Mouse (Mus musculus): Measurements from ENCODE around the gene Ank3. TPM values are rescaled to one million over a fixed set of nuclear protein-coding genes. Genes with fewer than 3 reads are reported as not detected.

The Ank3 gene
- polyA plus RNA-seq, 2 experiments, result 3.1 to 5.3 TPM

GRCm38 (mm10) chr10:69870947-69871346 is 472.4 kb downstream of the Ank3 start:
- H3K36me3 ChIP-seq (replicated peaks; ENCODE audit: control insufficient read depth, insufficient read depth, low read depth), result no peaks in the 10 kb centered on the region
- no peak for ATAC-seq (ENCODE audit: insufficient read depth)
- no peaks in the 10 kb centered on the region for H3K4me1 ChIP-seq (replicated peaks; ENCODE audit: control insufficient read depth in 2 of 2, insufficient read depth in 2 of 2, low read length in 1 of 2)
- H3K4me3 ChIP-seq (ENCODE audit: insufficient read depth in 1 of 2, low read depth in 2 of 2, low read length in 2 of 2), result no peak overlapping the region
- no peak for DNase-seq (ENCODE audit: low read depth in 3 of 3, low spot score in 3 of 3)
- no peak overlapping the region for H3K27ac ChIP-seq
- H3K27me3 ChIP-seq (ENCODE audit: control insufficient read depth, insufficient read depth, low read length), result no peaks in the 10 kb centered on the region
- TF ChIP-seq EP300 (IDR thresholded peaks at IDR 0.05; ENCODE audit: low read depth) (no peak), CTCF (IDR thresholded peaks at IDR 0.05; ENCODE audit: low read depth) (no peak)
- H3K4me2 ChIP-seq (ENCODE audit: low read depth), result no peak overlapping the region
- WGBS (ENCODE audit: insufficient replicate concordance), result 80% methylated on average over 14 of the region's 14 CpGs
- no peak overlapping the region for H3K9ac ChIP-seq (replicated peaks)
- no peaks in the 10 kb centered on the region for H3K9me3 ChIP-seq (ENCODE audit: control insufficient read depth, low read length)

GRCm38 (mm10) chr10:69872182-69872741 is 473.7 kb downstream of the Ank3 start:
- ATAC-seq (ENCODE audit: insufficient read depth), result no peak
- H3K36me3 ChIP-seq (replicated peaks; ENCODE audit: control insufficient read depth, insufficient read depth, low read depth), result no peaks in the 10 kb centered on the region
- no peaks in the 10 kb centered on the region for H3K4me1 ChIP-seq (replicated peaks; ENCODE audit: control insufficient read depth in 2 of 2, insufficient read depth in 2 of 2, low read length in 1 of 2)
- no peaks in the 10 kb centered on the region for H3K27me3 ChIP-seq (ENCODE audit: control insufficient read depth, insufficient read depth, low read length)
- H3K4me3 ChIP-seq (ENCODE audit: insufficient read depth in 1 of 2, low read depth in 2 of 2, low read length in 2 of 2), result no peak overlapping the region
- H3K4me2 ChIP-seq (ENCODE audit: low read depth), result no peak overlapping the region
- H3K9me3 ChIP-seq (ENCODE audit: control insufficient read depth, low read length), result no peaks in the 10 kb centered on the region
- 54% methylated on average over 10 of the region's 10 CpGs for WGBS (ENCODE audit: insufficient replicate concordance)
- H3K9ac ChIP-seq (replicated peaks), result no peak overlapping the region
- no peak for DNase-seq (ENCODE audit: low read depth in 3 of 3, low spot score in 3 of 3)
- TF ChIP-seq EP300 (IDR thresholded peaks at IDR 0.05; ENCODE audit: low read depth), result no peak
- TF ChIP-seq CTCF (IDR thresholded peaks at IDR 0.05; ENCODE audit: low read depth), result no peak
- H3K27ac ChIP-seq, result no peak overlapping the region

DNA sequence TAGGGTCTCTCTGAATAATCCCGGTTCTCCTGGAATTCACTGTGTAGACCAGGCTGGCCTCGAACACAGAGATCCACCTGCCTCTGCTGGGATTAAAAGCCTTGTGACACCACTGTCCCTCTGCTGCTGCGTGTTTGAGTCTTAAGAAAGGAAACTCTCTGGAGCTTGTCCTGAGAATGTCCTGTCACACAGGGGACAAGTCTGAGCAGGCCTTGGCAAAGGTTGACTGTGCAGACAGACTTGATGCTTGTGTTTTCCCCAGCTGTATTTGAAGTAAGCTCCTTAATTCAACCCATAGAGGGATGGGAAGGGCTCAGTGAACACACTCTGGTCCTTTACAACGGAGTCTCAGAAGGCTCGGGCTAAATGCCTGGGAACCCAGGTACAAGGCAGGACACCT is 474.3 kb downstream of the Ank3 start:
- Histone ChIP-seq H3K27ac (no peak overlapping the region), H3K9me3 (ENCODE audit: control insufficient read depth, low read length) (no peaks in the 10 kb centered on the region), H3K9ac (replicated peaks) (no peak overlapping the region), H3K4me2 (ENCODE audit: low read depth) (no peak overlapping the region), H3K27me3 (ENCODE audit: control insufficient read depth, insufficient read depth, low read length) (no peaks in the 10 kb centered on the region), H3K4me1 (replicated peaks; ENCODE audit: control insufficient read depth in 2 of 2, insufficient read depth in 2 of 2, low read length in 1 of 2) (no peaks in the 10 kb centered on the region), H3K36me3 (replicated peaks; ENCODE audit: control insufficient read depth, insufficient read depth, low read depth) (no peaks in the 10 kb centered on the region), H3K4me3 (ENCODE audit: insufficient read depth in 1 of 2, low read depth in 2 of 2, low read length in 2 of 2) (no peak overlapping the region)
- DNase-seq (ENCODE audit: low read depth in 3 of 3, low spot score in 3 of 3) (no peak), ATAC-seq (ENCODE audit: insufficient read depth) (no peak)
- TF ChIP-seq CTCF (IDR thresholded peaks at IDR 0.05; ENCODE audit: low read depth) (no peak), EP300 (IDR thresholded peaks at IDR 0.05; ENCODE audit: low read depth) (no peak)
- 64% methylated on average over 5 of the region's 5 CpGs for WGBS (ENCODE audit: insufficient replicate concordance)

DNA sequence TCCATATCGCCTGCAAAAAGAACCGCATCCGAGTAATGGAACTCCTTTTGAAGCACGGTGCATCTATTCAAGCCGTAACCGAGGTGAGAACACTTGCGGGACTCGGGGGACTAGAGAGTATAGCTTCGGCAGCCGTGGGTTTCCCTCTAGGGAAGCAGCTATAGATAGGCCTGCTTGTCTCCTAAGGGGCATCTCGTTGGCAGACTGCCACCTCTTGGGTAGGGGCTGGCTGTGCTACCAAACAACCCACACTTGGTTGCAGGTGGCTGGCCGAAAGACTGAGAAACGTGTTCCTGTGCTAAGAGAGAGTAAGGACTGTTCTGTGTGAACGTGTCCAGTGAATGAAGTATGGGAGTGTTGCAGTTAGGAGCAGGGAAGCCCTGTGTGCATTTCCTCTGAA is 476.2 kb downstream of the Ank3 start:
- Histone ChIP-seq H3K27me3 (ENCODE audit: control insufficient read depth, insufficient read depth, low read length) (no peaks in the 10 kb centered on the region), H3K36me3 (replicated peaks; ENCODE audit: control insufficient read depth, insufficient read depth, low read depth) (no peaks in the 10 kb centered on the region), H3K4me2 (ENCODE audit: low read depth) (no peak overlapping the region), H3K27ac (no peak overlapping the region), H3K9ac (replicated peaks) (no peak overlapping the region), H3K4me3 (ENCODE audit: insufficient read depth in 1 of 2, low read depth in 2 of 2, low read length in 2 of 2) (no peak overlapping the region), H3K9me3 (ENCODE audit: control insufficient read depth, low read length) (no peaks in the 10 kb centered on the region), H3K4me1 (replicated peaks; ENCODE audit: control insufficient read depth in 2 of 2, insufficient read depth in 2 of 2, low read length in 1 of 2) (no peaks in the 10 kb centered on the region)
- TF ChIP-seq CTCF (IDR thresholded peaks at IDR 0.05; ENCODE audit: low read depth) (no peak), EP300 (IDR thresholded peaks at IDR 0.05; ENCODE audit: low read depth) (no peak)
- 66% methylated on average over 14 of the region's 14 CpGs for WGBS (ENCODE audit: insufficient replicate concordance)
- DNase-seq (ENCODE audit: low read depth in 3 of 3, low spot score in 3 of 3) (no peak), ATAC-seq (ENCODE audit: insufficient read depth) (no peak)

DNA sequence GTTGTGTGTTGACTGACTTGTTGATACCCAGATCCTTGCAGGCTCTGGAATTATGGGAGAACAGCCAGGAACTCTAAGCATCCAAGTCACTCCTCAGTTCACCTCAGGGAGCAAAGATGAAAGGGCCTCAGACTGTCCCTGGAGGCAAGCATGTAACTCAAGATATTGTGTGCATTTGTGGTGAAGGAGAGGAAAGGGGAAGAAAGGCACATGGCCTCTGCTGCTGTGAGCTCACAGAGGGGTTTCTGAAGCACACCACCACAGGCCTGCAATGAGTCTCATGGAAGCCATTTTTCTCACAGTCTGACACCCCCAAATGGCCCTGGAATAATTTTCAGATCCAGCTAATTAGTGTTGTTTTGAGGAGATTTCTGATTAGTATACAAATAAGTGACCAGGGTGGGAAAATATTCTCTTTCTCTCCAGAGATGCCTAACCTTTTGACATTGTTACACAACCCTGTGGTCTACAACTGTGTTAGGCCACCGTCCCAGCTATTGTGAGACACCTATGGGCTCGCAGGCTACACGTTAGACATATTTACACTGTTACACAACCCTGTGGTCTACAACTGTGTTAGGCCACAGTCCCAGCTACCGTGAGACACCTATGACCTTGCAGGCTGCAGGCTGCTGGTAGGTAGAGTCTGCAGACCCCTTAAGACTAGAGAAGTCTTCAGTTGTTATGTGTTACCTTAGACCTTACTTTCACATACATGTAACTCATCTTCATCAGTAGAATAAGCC is 485.5 kb downstream of the Ank3 start:
- Histone ChIP-seq H3K27me3 (ENCODE audit: control insufficient read depth, insufficient read depth, low read length) (no peaks in the 10 kb centered on the region), H3K4me3 (ENCODE audit: insufficient read depth in 1 of 2, low read depth in 2 of 2, low read length in 2 of 2) (no peak overlapping the region), H3K36me3 (replicated peaks; ENCODE audit: control insufficient read depth, insufficient read depth, low read depth) (no peaks in the 10 kb centered on the region), H3K9ac (replicated peaks) (no peak overlapping the region), H3K4me2 (ENCODE audit: low read depth) (no peak overlapping the region), H3K4me1 (replicated peaks; ENCODE audit: control insufficient read depth in 2 of 2, insufficient read depth in 2 of 2, low read length in 1 of 2) (peaks cover 0 to 3% of the 10 kb centered on the region in 2 experiments; a peak in 2 of 4 replicates), H3K9me3 (ENCODE audit: control insufficient read depth, low read length) (no peaks in the 10 kb centered on the region), H3K27ac (no peak overlapping the region)
- WGBS (ENCODE audit: insufficient replicate concordance), result 62% methylated on average over 4 of the region's 4 CpGs
- ATAC-seq (ENCODE audit: insufficient read depth) (no peak), DNase-seq (ENCODE audit: low read depth in 3 of 3, low spot score in 3 of 3) (no peak)
- TF ChIP-seq EP300 (IDR thresholded peaks at IDR 0.05; ENCODE audit: low read depth), result no peak
- no peak for TF ChIP-seq CTCF (IDR thresholded peaks at IDR 0.05; ENCODE audit: low read depth)
